Mouse (Mus musculus): ENCODE results near the gene Elavl3.

DNA sequence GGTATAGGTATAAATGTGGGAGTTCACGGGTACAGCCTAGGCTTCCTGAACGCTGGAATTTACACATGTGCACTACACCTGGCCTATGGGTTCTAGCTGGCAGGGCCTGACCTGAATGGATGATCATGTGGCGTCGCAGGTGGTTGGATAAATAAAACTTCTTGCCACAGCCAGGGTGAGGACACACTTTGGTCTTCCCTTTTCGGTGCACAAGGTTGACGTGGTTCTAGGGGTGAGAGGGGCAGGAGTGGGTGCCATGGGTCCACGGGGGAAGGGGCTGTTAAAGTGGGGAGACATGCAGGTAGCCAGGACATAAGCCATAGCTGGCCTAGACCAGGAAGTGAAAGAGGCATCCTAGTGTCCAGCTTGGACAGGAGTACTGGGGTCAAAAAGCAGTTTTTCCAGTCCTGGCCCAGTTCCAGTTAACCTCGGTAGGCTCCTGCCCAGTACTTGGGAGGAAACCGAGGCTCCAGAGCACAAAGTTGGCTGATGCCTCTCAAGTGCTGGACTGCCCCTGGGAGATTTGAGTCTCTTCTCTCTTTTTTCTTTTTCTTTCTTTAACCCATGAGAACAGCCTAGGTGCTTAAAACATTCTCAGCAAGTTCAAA lies 4.6 kb upstream of the Elavl3 start:
- no peak for TF ChIP-seq CTCF (IDR thresholded peaks at IDR 0.05; ENCODE audit: low read depth)
- no peak for TF ChIP-seq EP300 (IDR thresholded peaks at IDR 0.05; ENCODE audit: low read depth)

Measured in liver, postnatal 0 days (tissue).